Mouse (Mus musculus) heart, adult 8-10 months (tissue): ENCODE measurements around the gene 1700030K09Rik. TPM values are rescaled to one million over a fixed set of nuclear protein-coding genes. Genes with fewer than 3 reads are reported as not detected.

Experiments
- DNase-seq: peaks from one replicate; pipeline ENCODE4 v3.0.0; 2022; ENCODE audit warnings: low spot score
- total RNA-seq, 4 experiments: library from RNA; stranded (reverse); gene quantifications; 2 replicates each; pipeline ENCODE4 v1.2.4; 2022

The 1700030K09Rik gene
- total RNA-seq, 4 experiments from 2014 or later = 4.8 to 5.2 (median 4.8) TPM

GRCm38 (mm10) chr8:72459881-72460533 lies 16.3 kb downstream of the 1700030K09Rik start:
- DNase-seq = no peak

DNA sequence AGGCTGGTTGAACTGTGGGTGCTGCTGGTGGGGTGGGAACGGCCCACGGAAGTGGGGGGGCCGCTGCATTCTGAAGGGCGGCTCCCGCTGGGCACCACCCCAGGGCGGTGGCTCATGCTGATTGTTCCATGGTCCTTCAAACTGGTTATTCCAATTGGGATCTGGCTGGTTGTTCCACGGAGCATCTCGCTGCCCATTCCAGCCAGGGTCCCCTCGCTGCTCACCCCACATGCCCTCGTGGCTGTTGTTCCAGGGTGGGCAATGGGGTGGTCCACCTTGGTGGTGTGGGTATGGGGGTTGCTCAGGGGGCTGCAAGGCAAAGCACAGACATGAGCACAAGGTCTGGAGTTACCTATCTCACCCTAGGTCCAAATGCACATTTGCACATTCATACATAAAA lies 20.5 kb downstream of the 1700030K09Rik start:
- DNase-seq = no peak

- no peak for DNase-seq
Observed at GRCm38 (mm10) chr8:72469243-72469642, 25.6 kb downstream of the 1700030K09Rik start.

DNA sequence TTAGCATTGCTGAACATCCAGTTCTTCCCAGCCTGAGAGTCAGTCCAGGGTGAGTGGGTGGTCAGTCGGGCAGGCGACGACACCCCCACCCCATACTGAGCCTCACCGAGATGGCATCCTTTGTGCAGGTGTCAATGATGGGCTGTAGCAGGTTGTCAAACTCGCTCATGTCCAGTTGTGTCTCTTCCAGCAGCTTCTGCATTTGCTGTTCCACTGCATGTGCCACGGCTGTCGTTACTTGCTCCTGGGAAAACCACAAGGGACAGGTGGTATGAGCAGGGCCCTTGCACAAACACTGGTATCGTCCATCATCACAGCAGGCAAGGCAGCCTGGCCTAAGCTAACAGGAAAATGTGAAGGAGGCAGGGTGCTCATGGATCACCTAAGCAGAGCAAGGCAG lies 26.3 kb downstream of the 1700030K09Rik start:
- DNase-seq = no peak

DNA sequence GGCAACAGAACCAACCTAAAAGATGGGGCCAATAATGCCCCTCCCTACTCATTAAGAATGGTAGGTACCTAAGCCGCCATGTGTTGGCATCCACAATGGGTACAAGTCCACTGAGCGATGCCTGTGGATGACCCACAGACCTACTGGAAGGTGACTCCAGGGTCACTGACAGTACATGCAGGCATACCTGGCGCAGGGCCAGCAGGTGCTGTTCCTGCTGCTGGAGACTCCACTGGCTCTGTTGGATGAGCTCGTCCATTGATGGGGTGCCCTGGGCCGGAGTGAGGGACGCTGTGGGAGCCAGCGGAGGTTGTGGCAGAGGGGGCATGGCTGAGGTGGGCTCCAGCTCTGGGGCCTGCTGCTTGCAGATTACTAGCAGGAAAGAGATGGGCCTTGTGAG lies 27.0 kb downstream of the 1700030K09Rik start:
- DNase-seq = no peak

- DNase-seq = peak; percentile 97
Observed at GRCm38 (mm10) chr8:72474826-72475546, 31.3 kb downstream of the 1700030K09Rik start, which contains the start of gene Cherp. Cherp (minus strand) TSS chr8:72475226.

DNA sequence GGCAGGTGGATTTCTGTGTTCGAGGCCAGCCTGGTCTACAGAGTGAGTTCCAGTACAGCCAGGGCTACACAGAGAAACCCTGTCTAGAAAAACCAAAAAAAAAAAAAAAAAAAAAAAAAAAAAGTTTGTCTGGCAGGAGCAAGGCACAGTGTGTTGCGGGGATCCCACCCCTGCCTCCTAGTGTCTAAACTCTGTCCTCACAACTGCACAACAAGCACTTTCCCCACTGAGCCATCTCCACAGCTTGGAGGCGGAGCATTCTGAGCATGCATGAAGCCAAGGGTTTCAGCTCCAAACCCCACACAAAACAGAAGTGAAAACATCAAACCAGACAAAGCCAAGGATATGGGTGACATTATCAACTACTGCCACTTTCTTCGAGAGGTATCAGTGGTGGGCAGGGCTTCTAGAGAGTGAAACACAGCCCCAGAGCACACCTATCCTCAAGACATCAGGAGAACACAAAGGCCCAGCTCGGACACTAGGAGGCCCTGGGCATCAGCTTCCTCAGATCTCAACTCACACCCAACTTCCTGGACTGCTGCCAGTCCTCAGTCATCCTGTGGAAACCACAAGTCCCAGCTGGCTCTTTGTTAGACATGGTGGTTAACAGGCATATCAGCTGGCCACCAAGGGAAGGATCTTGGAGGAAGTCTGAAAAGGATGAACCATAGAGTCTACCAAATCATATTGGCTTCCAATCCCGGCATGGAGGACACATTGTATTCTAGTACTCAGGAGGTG lies 41.9 kb downstream of the 1700030K09Rik start:
- DNase-seq = peak; percentile 56

- DNase-seq = no peak
Observed at GRCm38 (mm10) chr8:72487014-72487413, 43.3 kb downstream of the 1700030K09Rik start.

DNA sequence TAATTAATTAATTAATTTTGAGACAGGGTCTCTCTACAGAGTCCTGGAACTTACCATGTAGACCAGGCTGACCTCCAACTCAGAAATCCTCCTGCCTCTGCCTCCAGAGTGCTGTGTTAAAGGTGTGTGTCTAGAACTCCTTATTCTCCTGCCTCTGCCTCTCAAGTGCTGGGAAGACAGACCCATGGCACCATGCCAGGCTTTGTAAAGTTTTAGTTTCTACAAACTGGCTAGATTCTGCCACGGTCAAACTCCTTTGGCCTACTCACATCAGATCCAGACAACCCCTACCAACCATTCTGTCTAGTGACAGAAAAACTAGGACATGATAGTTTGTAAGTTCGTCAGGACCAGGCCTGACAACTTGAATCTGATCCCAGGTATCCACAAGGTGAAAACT lies 47.3 kb downstream of the 1700030K09Rik start:
- no peak for DNase-seq

- no peak for DNase-seq
Observed at GRCm38 (mm10) chr8:72491680-72492621, 48.3 kb downstream of the 1700030K09Rik start, which contains the start of gene Slc35e1. Slc35e1 (minus strand) TSS chr8:72492614.

DNA sequence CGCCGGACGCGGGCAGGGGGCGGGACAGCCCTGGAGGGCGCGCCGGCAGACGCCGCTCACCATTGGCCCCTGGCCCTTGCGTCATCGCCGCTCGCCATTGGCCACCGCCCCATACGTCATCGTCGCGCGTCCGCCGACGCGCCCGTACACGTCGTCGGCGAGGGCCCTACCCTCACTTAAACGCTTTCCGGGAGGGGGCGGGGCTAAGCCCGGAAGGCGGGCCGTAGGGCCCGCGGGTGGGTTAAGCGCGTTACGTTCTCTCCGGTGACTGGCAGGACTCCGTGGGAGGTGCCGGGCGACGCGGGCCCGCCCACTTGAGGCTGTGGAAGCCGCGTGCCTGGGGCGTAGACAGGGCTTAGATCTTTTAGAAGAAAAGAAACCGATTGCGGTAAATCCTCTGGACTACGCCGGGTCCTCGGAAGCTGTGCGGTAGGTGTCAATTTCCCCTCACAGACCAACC lies 49.0 kb downstream of the 1700030K09Rik start:
- DNase-seq = peak; percentile 98

- no peak for DNase-seq
Observed at GRCm38 (mm10) chr8:72493381-72493780, 49.7 kb downstream of the 1700030K09Rik start.

- DNase-seq = no peak
Observed at GRCm38 (mm10) chr8:72495411-72496111, 51.9 kb downstream of the 1700030K09Rik start.

DNA sequence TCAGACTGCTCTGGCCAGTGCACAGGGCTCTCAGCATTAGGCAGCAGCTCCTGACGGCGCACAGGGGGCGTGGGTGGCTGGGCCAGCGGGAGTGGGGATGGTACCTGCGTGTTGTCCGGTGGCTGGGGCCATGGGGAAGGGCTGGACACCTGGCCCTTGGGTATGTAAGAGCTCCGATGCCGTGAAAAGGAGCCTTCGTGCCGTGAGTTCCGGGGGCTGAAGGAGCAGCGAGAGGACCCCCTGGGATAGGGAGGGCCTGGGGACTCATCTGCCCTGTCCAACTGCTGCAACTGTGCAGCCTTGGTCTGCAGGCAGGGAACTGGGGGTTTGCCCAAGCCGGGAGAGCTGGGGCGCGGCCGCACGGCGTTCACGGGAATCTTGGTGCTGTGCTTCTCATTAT lies 52.5 kb downstream of the 1700030K09Rik start:
- DNase-seq = no peak

GRCm38 (mm10) chr8:72497911-72498310 lies 54.2 kb downstream of the 1700030K09Rik start:
- DNase-seq = no peak

DNA sequence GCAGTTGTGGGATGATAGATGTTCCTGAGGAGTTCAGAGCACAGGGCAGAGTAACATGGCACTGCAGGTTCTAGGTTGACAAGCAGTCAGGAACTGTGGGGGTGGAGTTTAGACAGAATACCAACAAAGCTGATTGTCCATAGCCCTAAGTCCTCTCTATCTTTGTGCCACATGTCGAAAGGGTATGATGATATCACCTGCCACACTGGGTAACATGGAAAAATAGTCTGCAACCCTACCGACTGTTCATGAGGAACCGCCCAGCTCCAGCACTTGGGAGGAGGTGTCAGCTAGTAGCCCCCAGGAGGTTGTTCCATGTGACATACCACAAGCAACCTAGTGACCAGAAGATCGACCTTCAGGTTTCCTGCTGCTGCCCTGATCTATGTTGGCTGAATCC lies 54.8 kb downstream of the 1700030K09Rik start:
- no peak for DNase-seq

DNA sequence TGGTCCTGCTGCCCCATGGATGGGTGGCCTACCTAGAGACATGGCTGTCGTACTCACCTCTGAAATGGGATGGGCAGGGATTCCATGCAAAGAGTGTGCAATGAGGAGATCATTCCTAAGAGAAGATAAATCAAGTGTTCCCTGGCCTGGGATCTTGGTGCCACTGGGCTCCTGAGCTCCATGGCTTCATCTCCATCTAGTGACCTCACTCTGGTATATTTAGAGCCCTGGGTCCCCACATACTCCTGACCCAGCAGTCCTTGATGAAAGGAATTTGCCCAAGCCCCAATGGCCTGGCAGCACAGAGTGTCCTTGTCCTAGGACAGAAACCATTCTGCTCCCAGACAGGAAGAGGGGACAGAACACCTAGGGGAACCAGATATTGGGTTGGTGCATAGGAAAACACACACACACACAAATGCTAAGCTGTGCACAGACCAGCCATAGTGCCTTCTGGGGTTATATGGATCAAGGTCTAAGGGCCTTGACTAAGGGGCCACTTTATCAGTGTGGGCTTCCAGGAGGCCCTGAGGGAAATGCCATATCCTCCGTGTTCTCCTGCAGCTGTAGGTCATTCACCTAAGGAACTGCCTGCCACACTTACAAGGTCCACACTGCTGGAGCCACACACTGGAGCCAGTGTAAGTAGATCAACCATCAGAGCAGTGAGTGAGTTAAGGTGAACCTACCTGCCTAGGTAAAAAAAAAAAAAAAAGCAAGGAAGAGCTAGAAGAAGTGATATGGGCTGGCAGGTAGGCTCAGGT lies 56.0 kb downstream of the 1700030K09Rik start:
- DNase-seq = peak; percentile 78

- DNase-seq = peak; percentile 63
Observed at GRCm38 (mm10) chr8:72500521-72500931, 56.8 kb downstream of the 1700030K09Rik start.

- DNase-seq = no peak
Observed at GRCm38 (mm10) chr8:72504137-72504536, 60.5 kb downstream of the 1700030K09Rik start.
